Mouse (Mus musculus): ENCODE results near the gene Rae1.

DNA sequence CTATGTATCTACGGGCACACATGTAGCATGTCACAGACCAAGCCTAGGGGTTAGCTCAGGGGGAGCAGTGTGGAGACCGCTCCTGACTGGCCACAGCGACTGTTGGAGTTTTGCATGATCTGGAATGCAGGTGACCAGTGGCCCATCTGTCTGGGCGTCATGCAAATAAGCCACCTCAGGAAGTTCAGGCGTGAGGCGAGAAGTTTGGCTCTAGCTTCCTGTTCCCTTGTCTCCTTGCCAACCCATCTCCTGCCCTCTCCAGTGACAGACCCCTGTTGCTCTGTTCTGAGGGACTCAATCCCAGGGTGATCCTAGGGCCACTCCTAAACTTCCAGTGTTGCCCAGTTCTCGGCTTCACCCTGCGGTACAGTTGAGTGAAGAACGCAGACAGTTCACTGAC is 60.5 kb downstream of the Rae1 start:
- TF ChIP-seq GATA1 (IDR thresholded peaks at IDR 0.05; ENCODE audit: borderline replicate concordance, low read length) (no peak), FLI1 (IDR thresholded peaks at IDR 0.05; ENCODE audit: low read length) (no peak)

All from megakaryocyte, embryonic 14.5 days (primary cell).